Mouse (Mus musculus) adrenal gland, adult 8-10 months (tissue): ENCODE data around the gene Fbxl19. TPM values are rescaled to one million over a fixed set of nuclear protein-coding genes. Genes with fewer than 3 reads are reported as not detected.
"Not testable (repeated sequence)": the region's sequence is repeated elsewhere in the genome, so short reads cannot be mapped to it uniquely, and the experiment has no call there.

Experiments used
- DNase-seq: peaks from one replicate; pipeline ENCODE4 v3.0.0; 2022
- total RNA-seq, 4 experiments: library from RNA; stranded (reverse); gene quantifications; 2 replicates each; pipeline ENCODE4 v1.2.4; 2022

Fbxl19 gene
- total RNA-seq, 4 experiments from 2014 or later = 13.5 to 18.6 (median 16.5) TPM

DNA sequence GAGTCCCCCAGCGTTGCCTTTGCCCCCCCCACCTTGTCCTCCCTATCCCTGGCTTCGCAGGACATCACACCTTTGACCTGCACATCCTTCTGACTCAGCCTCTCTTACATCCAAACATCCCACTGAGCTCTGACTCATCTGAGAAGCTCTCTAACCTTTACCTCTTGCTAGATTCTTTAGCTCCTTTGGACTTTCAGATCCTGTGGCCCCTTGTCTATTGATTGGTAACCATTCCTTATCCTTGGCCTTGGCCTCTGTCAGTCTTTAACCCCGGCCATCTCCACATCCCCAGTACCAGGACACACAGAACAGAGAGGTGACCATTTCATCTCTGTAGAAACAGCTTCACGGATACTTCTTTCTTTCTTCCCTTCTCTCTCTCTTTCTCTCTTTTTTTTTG lies 14.2 kb upstream of the Fbxl19 start:
- no peak for DNase-seq

DNA sequence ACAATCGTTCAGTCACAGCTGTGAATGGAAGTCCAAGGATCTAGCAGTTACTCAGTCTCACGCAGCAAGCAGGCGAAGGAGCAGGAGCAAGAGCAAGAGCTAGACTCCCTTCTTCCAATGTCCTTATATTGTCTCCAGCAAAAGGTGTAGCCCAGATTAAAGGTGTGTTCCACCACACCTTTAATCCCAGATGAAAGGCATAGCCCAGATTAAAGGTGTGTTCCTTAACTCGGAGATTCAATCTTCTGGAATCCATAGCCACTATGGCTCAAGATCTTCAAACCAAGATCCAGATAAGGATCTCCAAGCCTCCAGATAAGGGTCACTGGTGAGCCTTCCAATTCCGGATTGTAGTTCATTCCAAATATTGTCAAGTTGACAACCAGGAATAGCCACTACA lies 12.3 kb upstream of the Fbxl19 start, which contains the start of gene Ctf2:
Ctf2 (minus strand) TSS at position 101 of the 400 bp plus-strand sequence.
- DNase-seq = not testable (repeated sequence)

DNA sequence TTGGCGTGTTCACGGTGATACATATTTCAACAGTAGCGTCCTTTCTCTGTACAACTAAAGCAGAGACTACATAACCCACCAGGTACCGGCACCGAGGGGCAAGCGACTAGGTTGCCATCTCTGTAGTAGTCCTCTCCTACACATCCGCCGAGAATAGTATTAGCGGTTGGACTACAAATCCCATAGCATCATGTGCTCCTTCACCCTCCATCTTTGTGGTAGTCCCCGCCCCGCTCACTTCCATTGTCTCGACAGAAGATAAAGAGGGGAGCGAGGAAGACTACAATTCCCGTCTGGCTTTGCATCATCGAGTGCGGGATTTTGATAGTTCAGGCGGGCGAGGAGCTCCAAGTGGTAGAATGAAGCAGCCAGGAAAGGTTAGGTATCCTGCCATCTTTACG lies 908 bp downstream of the Fbxl19 start:
- peak; percentile 95 for DNase-seq

DNA sequence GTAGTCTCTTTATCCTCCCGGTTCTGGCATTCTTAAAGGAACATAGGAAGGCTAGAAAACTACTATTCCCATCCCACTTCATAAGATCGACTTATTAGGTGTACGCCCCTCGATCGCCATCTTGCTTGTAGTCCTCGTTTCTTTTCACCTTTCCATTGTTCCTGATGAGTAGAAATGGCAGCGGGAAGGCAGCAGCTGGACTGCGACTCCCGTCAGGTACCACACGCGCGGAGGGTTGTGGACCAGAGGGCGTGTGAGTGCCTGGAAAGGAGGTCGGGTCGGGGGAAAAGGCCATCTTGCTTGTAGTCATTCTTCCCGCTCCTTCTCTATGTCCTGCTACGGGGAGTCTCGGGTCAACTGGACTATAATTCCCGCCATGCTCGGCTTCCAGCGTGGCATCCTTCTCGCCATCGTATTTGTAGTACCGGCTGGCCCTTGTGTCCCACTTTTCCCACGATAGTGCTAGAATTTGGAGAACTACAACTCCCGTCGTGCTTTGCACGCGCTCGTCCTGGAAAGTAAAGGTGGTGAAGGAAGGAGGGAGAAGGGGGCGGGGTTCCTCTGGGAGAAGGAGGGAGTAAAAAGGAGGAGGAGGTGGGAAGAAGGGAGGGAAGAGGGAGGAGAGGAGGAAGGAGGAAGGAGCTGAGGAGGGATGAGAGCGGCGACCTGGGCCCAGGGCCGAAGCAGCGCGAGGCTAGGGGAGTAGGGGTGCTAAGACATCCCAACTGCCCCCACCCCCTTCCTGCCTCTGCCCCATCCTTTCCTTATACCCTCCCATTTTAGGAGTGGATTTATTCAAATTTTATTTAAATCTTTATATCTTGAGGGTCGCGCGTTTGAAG lies 1.5 kb downstream of the Fbxl19 start:
- peak; percentile 99 for DNase-seq

DNA sequence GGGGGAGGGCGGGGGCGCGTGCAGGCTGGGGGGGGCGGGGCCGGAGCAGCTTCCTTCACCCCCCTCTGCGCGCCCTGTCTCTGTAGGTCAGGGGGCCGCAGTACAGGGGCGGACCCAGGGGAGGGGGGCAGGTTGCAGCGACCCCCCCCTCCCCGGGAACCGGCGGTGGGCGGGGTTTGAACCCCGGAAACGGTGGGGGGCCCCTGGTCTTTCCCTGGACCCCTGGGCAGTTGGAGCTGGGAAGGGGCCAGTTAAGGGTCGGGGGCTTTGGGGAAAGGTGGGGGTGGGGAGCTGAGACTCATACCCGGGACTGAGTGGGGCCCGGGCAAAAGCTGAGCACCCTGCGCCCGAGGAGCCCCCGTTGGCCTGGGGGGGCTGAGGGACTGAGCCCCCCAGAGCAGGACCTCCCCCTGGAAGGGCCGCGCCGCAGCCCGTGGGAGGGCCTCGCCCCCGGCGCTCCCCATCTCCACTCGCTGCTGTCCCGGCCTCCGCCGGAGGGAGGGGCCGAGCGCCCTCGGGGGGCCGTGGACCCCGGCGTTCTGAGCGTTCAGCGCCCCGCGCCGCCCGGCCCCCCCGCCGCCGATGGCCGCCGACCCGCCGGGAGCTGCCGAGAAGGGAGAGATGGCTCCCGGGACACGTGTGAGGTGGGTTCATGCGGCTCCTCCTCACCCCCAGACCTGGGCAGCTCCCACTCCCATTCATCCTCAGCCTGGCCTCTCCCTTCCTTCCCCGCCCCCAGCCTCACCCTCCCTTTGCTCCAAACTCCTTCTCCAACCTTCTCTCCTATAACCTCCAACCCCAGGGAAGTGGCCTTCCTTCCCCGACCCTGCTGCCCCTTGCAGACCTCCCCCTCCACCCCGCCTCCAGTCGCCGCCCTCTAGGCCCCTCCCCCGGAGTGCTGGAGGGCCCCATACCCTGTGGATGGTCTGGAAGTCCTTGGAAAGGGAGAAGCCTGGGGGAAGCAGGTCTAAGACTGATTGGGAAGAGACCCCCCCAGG lies 2.5 kb downstream of the Fbxl19 start:
- DNase-seq = peak; percentile 41

DNA sequence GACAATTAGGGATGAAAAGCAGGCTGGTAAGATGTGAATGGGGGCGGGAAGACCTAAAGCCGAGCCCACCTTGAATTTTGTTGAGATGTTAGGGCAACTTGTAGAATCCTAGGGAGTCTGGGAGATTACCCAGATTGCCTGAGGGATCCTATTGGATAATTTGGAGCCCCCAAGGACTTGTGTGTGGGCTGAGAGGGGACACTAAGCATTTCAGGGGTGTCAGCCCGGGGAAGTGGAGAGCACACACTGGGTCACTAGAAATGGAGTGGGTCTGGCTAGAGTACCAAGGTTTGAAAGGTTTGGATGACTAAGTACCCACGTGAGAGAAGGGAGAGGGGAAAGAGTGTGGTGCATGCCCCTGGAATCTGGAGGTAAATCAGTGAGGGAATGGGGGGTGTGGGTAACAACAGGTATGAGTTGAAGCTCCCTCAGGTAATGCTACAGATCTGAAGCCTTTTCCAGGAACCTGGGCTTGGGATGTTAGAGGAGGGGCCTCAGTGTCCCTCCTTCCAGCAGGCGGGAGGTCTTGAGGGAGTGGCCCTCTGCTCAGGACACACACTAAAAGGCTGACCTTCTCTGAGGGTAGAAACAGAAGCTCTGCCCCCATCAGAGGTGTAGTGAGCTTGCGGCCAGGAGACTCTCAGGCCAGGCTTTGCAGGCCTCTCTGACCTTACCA lies 3.4 kb downstream of the Fbxl19 start:
- DNase-seq = no peak

DNA sequence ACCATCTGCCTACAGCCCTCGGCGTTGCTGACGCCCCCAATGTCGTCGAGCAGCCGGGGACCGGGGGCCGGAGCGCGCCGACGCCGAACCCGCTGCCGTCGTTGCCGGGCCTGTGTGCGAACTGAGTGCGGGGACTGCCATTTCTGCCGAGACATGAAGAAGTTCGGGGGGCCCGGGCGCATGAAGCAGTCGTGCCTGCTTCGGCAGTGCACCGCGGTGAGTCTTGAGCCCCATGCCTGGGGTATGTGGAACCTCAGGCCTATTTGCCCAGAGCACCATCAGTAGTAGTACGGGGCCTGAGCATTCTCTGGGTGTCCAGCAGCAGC lies 3.9 kb downstream of the Fbxl19 start:
- DNase-seq = no peak

DNA sequence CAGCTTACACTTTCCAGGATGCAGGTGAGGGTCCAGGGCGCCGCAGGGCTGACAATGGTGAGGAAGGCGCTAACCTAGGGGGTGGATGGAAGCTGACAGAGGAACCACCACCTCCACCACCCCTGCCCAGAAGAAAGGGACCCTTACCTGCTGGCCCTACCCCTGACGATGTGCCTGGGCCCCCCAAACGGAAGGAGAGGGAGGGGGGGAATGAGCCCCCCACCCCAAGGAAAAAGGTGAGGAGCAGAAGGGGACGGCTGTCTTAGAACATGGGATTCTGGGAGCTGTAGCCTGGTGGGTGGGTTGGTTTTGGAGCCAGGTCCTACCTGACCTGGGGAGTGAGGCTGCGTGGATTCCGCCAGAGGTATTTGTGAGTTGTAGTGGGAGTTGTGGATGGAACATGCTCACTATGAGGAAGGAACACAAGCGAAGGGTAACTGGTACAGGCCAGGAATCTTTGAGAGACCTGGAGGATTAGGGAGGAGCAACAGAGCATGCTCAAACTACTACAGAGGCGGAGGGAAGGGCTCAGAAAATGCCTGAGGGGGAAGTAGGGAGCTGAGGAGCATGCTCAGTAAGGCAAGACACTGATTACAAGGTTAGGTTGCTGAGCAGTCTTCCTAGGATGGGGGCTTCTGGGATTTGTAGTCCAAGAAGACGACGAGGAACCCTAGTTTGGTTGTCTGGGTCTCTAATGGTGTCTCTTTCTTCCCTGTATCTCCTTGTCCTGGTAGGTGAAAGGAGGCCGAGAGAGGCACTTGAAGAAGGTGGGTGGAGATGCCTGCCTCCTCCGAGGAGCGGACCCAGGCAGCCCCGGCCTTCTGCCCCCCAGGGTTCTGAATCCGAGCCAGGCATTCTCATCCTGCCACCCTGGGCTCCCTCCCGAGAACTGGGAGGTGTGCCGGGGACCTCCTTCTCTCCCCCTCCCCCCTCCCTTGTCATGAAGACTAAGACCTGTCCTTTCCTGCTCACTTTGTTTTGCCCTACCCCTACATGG lies 6.1 kb downstream of the Fbxl19 start:
- DNase-seq = no peak

DNA sequence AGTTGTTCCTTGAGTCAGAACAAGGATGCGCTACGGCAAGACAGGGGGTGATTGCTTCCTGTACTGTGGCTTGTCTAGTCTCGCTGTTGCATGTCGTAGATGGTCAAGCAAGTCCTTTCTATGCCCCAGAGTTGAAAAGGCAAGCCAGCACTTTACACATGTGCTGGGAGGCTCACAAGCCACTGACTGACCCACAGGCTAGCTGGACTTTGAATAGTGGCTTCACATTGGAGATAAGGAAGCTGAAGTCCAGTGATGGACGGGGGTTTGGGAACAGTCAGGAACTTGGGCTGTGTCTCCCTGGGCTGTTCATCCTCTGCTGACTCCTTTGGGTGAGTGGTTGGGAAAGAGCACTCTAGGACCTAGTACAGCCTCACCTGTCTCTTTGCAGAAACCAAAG lies 7.3 kb downstream of the Fbxl19 start:
- no peak for DNase-seq

DNA sequence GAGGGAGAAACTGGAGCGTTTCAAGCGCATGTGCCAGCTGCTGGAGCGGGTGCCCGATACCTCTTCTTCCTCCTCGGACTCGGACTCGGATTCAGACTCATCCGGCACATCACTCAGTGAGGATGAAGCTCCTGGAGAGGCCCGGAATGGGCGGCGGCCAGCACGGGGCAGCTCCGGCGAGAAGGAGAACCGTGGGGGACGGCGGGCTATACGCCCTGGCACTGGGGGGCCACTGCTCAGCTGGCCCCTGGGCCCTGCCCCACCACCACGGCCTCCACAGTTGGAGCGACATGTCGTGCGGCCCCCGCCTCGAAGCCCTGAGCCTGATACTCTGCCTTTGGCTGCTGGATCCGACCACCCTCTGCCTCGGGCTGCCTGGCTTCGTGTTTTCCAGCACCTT lies 7.7 kb downstream of the Fbxl19 start:
- no peak for DNase-seq

DNA sequence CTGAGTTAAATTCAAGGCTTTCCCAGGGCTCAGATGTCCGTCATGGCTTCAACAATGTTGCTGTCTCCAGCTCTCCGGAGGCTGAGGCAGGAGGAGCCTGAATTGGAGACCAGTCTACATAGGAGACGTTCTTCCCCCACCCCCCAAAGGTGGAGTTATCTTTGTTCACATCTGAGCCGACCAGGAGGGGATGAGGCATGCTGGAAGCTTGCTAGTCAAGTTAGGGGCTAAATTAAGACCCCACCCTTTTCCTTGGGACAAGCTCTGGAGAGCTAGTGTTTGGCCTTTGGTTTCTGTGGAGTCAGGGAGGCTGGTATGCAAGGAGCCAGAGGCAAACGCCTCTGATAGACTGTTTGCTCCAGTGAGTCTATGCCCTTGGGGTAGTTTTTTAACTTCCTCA lies 8.8 kb downstream of the Fbxl19 start:
- DNase-seq = no peak

DNA sequence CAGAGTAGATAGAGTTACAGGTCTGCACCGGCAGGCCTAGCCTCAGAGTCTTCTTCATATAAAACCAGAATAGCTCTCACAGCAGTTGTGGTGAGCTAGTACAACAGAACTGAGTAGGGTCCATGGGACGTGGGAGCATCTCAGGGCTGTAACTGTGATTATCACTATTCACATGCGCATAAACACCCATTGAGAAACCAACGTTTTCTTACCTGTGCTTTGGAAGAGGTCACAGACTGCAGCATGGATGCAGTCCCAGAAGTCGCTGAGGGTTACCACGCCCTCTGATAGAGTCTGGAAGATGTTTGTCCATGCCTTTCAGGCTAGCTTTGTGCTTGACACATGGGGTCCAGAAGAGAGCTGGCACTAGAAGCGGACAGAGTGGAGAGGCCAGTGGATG lies 9.4 kb downstream of the Fbxl19 start:
- DNase-seq = no peak

DNA sequence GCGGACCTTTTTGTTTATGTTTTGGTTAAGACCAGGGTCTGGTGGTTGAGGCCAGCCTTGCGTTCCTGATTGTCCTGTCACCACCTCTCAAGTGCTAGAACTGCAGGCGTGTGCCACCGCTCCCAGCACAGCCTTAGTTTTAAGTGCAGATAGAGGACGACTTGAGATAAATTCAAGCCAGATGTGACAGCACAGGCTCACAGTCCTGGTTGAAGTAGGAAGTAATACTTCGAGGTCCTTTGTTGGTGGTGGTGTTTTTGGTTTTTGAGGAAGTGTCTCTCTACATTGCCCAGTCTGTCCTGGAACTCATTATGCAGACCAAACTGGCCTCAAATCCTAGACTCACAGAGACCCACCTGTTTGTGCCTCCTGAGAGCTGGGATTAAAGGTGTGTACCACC lies 15.4 kb downstream of the Fbxl19 start:
- no peak for DNase-seq

DNA sequence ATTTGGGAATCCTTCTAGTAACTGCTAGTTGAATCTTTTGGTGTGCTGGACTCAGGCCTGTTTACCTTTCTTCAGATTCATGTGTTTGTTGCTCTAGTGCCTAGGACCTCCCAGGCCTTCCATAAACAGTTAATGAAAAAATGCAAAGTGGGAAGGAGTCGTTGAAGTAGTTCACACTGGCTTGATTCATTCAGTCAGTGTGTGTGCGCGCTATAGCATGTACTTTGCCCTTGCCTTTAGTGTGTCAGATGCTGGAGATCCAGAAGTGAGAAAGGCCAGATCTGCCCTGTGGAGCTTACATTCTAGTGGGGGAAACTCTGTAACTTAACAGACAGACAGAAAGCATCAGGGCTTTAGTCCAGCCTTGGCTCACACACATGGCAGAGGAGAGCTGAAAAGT lies 16.1 kb downstream of the Fbxl19 start:
- no peak for DNase-seq

DNA sequence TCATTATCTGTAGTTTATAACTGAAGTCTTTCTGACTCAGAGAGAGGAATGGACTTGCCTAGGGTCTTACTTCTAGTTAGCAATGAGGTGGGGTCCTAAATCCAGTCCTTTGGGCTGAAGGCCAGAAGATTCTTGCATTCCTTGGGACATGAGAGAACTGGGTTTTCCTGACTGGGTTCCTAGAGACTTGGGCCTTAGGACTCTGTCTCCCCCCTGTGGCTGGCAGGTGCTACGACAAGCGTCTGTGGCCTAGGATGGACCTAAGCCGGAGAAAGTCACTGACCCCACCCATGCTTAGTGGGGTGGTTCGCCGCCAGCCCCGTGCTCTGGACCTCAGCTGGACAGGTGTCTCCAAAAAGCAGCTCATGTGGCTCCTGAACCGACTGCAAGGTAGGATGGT lies 16.7 kb downstream of the Fbxl19 start:
- DNase-seq = peak; percentile 32

DNA sequence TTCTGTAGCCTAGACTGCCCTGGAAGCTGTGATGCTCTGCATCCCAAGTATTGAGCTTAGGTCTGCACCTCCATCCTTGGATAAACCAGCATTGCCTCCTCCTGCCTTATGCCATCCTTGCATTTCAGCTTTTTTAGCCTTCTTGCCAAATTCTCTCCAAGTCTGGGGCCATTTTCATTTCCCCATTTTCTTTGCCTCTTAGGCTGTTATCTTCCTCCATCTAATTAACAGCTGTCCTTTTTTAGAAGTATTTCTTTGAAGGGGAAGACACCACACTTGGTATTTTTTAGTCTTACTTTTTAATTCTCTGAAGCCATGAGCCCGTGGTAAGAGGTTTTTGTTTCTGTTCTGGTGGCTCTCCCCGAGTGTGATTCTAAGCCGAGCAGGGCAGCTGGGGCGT lies 19.3 kb downstream of the Fbxl19 start:
- no peak for DNase-seq

DNA sequence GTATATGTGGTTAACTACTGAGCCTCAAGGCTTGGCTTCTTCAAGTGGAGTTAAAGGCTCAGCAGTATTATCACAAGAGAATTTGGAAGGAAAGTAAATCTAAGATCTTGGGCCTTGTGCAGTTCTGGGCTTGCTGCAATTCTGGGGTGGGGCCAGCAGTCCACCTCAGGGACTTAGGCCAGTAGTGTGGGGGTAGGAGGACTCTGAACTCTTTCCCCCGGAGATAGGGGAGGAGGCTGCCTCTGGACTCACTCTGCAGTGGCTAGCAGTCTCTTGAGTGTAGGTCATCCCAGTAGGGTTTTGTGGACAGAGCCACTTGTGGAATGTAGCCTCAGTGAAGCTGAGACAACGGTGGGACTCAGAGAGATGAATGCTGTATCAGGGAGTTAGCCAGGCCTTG lies 21.4 kb downstream of the Fbxl19 start:
- DNase-seq = no peak

DNA sequence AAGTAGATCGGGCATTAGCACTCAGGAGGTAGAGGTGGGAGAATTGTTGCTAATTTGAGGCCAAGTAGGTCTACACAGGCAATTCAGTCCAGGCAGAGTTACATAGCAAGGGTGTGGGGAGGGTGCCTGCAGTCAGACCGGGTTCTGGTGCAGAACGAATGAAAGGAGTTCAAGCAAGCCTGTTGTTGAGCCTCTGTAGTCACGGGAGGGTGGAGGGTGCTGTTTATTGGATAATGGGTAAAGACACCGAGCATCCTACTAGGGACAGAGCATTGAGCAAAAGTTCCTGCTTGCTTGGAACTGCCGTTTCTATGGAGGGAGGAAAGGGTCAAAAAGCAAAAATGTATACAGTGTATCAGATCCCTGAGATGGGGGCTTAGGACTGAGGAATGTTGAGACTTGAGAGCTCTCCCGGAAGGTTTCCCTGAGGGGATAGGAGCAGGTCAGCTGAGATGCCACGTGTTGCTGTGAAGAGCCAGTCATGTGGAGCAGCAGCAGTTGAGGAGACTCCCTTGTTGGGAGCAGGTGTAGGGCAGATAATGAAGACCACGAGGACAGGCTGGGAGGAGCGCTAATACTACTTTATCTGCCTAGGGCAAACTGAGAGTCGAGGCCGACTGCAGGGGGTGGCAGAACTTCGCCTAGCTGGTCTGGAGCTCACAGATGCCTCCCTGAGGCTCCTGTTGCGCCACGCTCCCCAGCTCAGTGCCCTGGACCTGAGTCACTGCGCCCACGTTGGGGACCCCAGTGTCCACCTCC lies 22.7 kb downstream of the Fbxl19 start:
- DNase-seq = no peak

DNA sequence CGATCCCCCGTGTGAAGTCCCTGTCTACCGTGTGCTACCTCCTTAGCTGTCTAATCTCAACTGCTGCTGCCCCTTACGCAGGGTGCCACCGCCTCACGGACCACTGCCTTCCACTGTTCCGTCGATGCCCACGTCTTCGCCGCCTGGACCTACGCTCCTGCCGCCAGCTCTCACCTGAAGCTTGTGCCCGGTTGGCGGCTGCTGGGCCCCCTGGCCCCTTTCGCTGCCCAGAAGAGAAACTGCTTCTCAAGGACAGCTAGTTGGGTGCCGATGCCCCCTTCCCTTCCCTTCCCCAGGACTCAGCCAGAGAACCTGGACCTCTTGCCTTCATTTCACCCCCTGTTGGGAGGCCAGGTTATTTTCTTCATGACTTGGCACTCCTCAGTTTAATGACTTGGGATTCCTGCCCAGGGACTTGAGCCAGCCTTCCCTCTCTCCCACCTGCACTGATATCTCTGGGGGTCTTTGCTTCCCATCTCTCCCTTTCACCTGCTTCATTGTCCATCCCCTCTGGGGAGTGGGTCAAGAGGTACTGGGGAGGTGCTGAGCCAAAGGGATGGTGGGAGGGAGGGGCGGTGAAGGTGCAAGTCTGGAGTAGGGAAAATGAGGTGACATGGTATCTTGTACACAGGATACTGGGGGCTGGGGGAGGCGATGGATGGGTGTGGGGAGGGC lies 23.5 kb downstream of the Fbxl19 start:
- peak; percentile 36 for DNase-seq

DNA sequence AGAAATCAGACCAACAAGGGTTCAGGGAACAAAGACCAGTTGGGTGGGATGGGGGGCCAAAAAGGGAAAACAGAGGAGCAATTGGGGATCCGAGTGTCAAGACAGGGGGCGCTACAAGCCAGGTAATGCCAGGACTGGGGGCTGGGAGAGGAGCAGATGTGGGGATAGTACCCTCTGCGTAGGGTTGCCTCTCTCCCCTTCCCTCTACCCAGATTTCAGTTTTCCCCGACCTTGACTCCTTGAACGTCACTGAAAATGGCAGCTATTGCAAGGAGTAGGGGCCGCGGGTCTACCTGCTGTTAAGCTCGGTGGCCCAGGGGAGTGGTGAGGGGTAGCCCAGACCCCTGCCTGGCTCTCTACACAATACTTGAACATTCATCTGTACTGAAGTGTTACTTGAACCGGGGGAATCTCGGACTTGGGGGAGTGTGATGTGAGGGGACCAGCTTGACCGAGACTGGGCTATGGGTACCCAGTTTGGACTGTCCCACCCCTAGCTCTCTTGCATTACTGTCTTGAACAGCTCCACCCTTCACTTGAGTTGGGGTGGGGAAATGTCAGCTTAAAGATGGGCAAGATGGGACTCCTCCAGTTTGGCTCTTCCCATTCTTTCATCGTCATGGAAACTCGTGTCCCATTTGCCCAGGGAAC lies 24.1 kb downstream of the Fbxl19 start:
- DNase-seq = peak; percentile 56
